8 mouse cellular contexts compared by ENCODE assay signal in the genomic region with DNA sequence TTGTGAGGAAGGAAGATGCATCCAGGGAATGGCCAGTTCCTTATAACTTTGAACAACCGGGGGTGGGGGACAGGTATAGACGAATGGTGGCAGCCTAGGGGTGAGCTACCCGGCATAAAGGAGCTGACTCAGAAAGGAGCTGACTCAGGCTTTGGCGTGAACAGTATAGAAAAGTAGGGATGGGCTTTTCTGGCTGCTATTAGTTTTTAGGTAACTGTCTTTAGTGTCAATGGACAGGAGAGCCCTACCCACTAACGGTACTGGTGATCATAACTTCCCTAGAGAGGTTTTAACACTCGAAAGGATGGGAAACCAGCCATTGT. TPM values are rescaled to one million over a fixed set of nuclear protein-coding genes. Genes with fewer than 3 reads are reported as not detected.
DNase-seq lines count a peak whose midpoint lies in the region; ATAC-seq and TF ChIP-seq lines count a peak whose summit lies in the region.

No protein-coding gene starts in this region.

- intact Hi-C loops in heart, adult 2 months (cut with DNase I) = loop anchor here (5.0 kb wide), 4 partner anchors 136 to 659 kb away; partner anchors contain the start of genes D3Ertd751e, Larp1b and Sclt1

- dilution Hi-C loops in CH12.LX (cut with MboI; ENCODE audit: extremely low pct_ligation_motif_present, extremely low pct_unique_long_range_greater_than_20kb, low sequenced_read_pairs) = no loop called here

- peak overlapping the region; percentile 72 for H3K4me2 ChIP-seq in CH12.LX (ENCODE audit: insufficient read depth, low read depth, poor library complexity, severe bottlenecking)
- peak overlapping the region; percentile 78 for H3K4me2 ChIP-seq in forebrain, embryonic 13.5 days
- peak overlapping the region; percentile 99 for H3K4me2 ChIP-seq in liver, embryonic 15.5 days

- H3K9me3 ChIP-seq in CH12.LX (replicated peaks; ENCODE audit: low read length) = no peaks in the 10 kb centered on the region
- H3K9me3 ChIP-seq in forebrain, embryonic 13.5 days (replicated peaks) = no peaks in the 10 kb centered on the region
- H3K9me3 ChIP-seq in liver, embryonic 15.5 days (replicated peaks) = no peaks in the 10 kb centered on the region

- no peak for TF ChIP-seq RAD21 in CH12.LX (IDR thresholded peaks at IDR 0.05; ENCODE audit: low read depth, low read length)

- H3K27me3 ChIP-seq in heart, adult 2 months (ENCODE audit: control insufficient read depth, insufficient read depth, low read length) = no peaks in the 10 kb centered on the region
- no peaks in the 10 kb centered on the region for H3K27me3 ChIP-seq in CH12.LX (replicated peaks)
- no peaks in the 10 kb centered on the region for H3K27me3 ChIP-seq in forebrain, embryonic 13.5 days
- no peaks in the 10 kb centered on the region for H3K27me3 ChIP-seq in liver, embryonic 15.5 days

- in situ Hi-C loops in CH12.LX (cut with MboI; ENCODE audit: low pct_ligation_motif_present, low pct_unique_long_range_greater_than_20kb, low sequenced_read_pairs) = no loop called here

- H3K79me2 ChIP-seq in heart, adult 2 months (replicated peaks; ENCODE audit: control insufficient read depth, insufficient read depth, low read length) = no peaks in the 10 kb centered on the region
- peaks cover 20% of the 10 kb centered on the region for H3K79me2 ChIP-seq in CH12.LX (replicated peaks; ENCODE audit: control insufficient read depth, extremely low read depth, insufficient read depth, poor library complexity, severe bottlenecking)

- peak; percentile 34 for ATAC-seq in forebrain, embryonic 13.5 days
- ATAC-seq in liver, embryonic 15.5 days (ENCODE audit: insufficient read depth) = 0 out of 2 replicates have a peak, but pooled peaks have one; percentile 2

- H3K4me1 ChIP-seq in heart, adult 2 months (ENCODE audit: control insufficient read depth, insufficient read depth, low read length) = no peaks in the 10 kb centered on the region; the same call in 1 of the 2 replicates
- H3K4me1 ChIP-seq in CH12.LX (ENCODE audit: control insufficient read depth in 1 of 2, insufficient read depth in 2 of 2) = peaks cover 0 to 27% of the 10 kb centered on the region in 2 experiments; a peak in 3 of 4 replicates
- peaks cover 17% of the 10 kb centered on the region for H3K4me1 ChIP-seq in forebrain, embryonic 13.5 days
- peaks cover 35% of the 10 kb centered on the region for H3K4me1 ChIP-seq in liver, embryonic 15.5 days (replicated peaks)

- TF ChIP-seq EP300 in heart, adult 2 months (IDR thresholded peaks at IDR 0.05; ENCODE audit: insufficient read depth, low read depth, low read length) = no peak
- TF ChIP-seq EP300 in CH12.LX (IDR thresholded peaks at IDR 0.05; ENCODE audit: low read length) = no peak

- peak overlapping the region; percentile 91 for H3K9ac ChIP-seq in heart, adult 2 months (ENCODE audit: low read depth, low read length)
- H3K9ac ChIP-seq in CH12.LX (ENCODE audit: insufficient read depth, low read depth) = peak overlapping the region; percentile 88
- H3K9ac ChIP-seq in forebrain, embryonic 13.5 days = peak overlapping the region; percentile 78
- peak overlapping the region; percentile 80 for H3K9ac ChIP-seq in liver, embryonic 15.5 days

- peak overlapping the region; percentile 91 for H3K27ac ChIP-seq in heart, adult 2 months
- peak overlapping the region; percentile 58; the same call in 1 of the 2 replicates for H3K27ac ChIP-seq in CH12.LX (ENCODE audit: insufficient read depth, low read depth)
- peak overlapping the region; percentile 90 for H3K27ac ChIP-seq in forebrain, embryonic 13.5 days
- H3K27ac ChIP-seq in liver, embryonic 15.5 days (replicated peaks) = peak overlapping the region; percentile 88

- no peak for TF ChIP-seq CTCF in heart, adult 2 months (IDR thresholded peaks at IDR 0.05)
- TF ChIP-seq CTCF in CH12.LX (conservative IDR thresholded peaks at IDR 0.05 in 1 of 2, IDR thresholded peaks at IDR 0.05 in 1 of 2; ENCODE audit: low read depth in 2 of 2, low read length in 2 of 2) = no peak

- TF ChIP-seq POLR2A in heart, adult 2 months (IDR thresholded peaks at IDR 0.05; ENCODE audit: insufficient read depth, low read depth, low read length) = no peak
- no peak for TF ChIP-seq POLR2A in CH12.LX (IDR thresholded peaks at IDR 0.05; ENCODE audit: low read depth, low read length)

- H3K36me3 ChIP-seq in heart, adult 2 months (ENCODE audit: control insufficient read depth, insufficient read depth, low read length) = peaks cover 3% of the 10 kb centered on the region
- H3K36me3 ChIP-seq in CH12.LX (replicated peaks in 1 of 2; ENCODE audit: control insufficient read depth in 1 of 2, insufficient read depth in 1 of 2, low read length in 1 of 2) = peaks cover 0 to 4% of the 10 kb centered on the region in 2 experiments
- H3K36me3 ChIP-seq in forebrain, embryonic 13.5 days (ENCODE audit: poor library complexity, severe bottlenecking) = no peaks in the 10 kb centered on the region
- H3K36me3 ChIP-seq in liver, embryonic 15.5 days (replicated peaks) = no peaks in the 10 kb centered on the region

- no peak for DNase-seq in heart, adult 2 months
- no peak for DNase-seq in heart, postnatal 4 days
- DNase-seq in CH12.LX (ENCODE audit: extremely low read depth) = no peak
- no peak for DNase-seq in ovary, postnatal 36 days (ENCODE audit: low spot score)
- DNase-seq in right cerebral cortex, postnatal 25 days = no peak
- DNase-seq in gastrocnemius, postnatal 4 days (ENCODE audit: low spot score in 2 of 2) = no peak

- peak overlapping the region; percentile 97 for H3K4me3 ChIP-seq in heart, adult 2 months
- peak overlapping the region; percentile 67 to 98 (median 91) for H3K4me3 ChIP-seq in CH12.LX (replicated peaks in 1 of 3; ENCODE audit: low read depth in 2 of 3, low read length in 2 of 3, poor library complexity in 1 of 3)
- peak overlapping the region; percentile 92 for H3K4me3 ChIP-seq in forebrain, embryonic 13.5 days
- peak overlapping the region; percentile 97 for H3K4me3 ChIP-seq in liver, embryonic 15.5 days (replicated peaks)

- WGBS in heart, adult 2 months = 3% methylated on average over 6 of the region's 6 CpGs
- WGBS in forebrain, embryonic 13.5 days = 1% methylated on average over 6 of the region's 6 CpGs
- WGBS in liver, embryonic 15.5 days (ENCODE audit: insufficient replicate concordance) = 0% methylated on average over 6 of the region's 6 CpGs

TF ChIP-seq in CH12.LX, 34 proteins besides CTCF, POLR2A, EP300 and RAD21:
- TF ChIP-seq SMC3 (IDR thresholded peaks at IDR 0.05; ENCODE audit: low read depth, low read length) = no peak
- peak; percentile 83 for TF ChIP-seq MAFK (IDR thresholded peaks at IDR 0.05; ENCODE audit: insufficient replicate concordance, low read length)
- 0 out of 2 replicates have a peak, but pooled peaks have one; percentile 4 for TF ChIP-seq IRF4 (IDR thresholded peaks at IDR 0.05; ENCODE audit: low read depth, low read length)

RNA-seq across cellular contexts. Expression of gene Pgrmc2, which starts 0.9 kb away (rescaled TPM):
- 10 to 100 TPM; 28.7 to 34.5 TPM for total RNA-seq in heart, adult 2 months (2021)
- 12.2 and 17.0 TPM in 2 replicates for polyA plus RNA-seq in heart, adult 2 months (2012; rRNA removed)
- total RNA-seq in heart, postnatal 4 days (2021) = 10 to 100 TPM; 55.1 to 56.1 TPM
- total RNA-seq in CH12.LX (2012; rRNA removed) (18.5 and 21.8 TPM in 2 replicates), CH12.LX (2014; rRNA removed) (31.6 and 33.6 TPM in 2 replicates)
- 50.3 and 50.4 TPM in 2 replicates for polyA plus RNA-seq in CH12.LX (2012; ENCODE audit: insufficient read length, low read depth)
- 26.0 and 27.0 TPM in 2 replicates for polyA plus RNA-seq in forebrain, embryonic 13.5 days (2015; fragmentation: Nextera tagmentation; extraction: Ambion mirVana)
- 17.1 and 18.1 TPM in 2 replicates for polyA plus RNA-seq in liver, embryonic 15.5 days (2015; fragmentation: Nextera tagmentation; extraction: Ambion mirVana)
- 10 to 100 TPM; 51.3 to 55.0 TPM for total RNA-seq in gastrocnemius, postnatal 4 days (2021)
